Mouse (Mus musculus) limb, embryonic 11.5 days (tissue): Measurements from ENCODE around the gene Plcxd2. TPM values are rescaled to one million over a fixed set of nuclear protein-coding genes. Genes with fewer than 3 reads are reported as not detected.

Source experiments
- ATAC-seq: fragments of 200-750 bp; cut with Nextera tagmentation; 2 replicates; pipeline ENCODE4 v1.8.0; 2017; ENCODE audit warnings: low read depth; ENCODE audit not compliant: insufficient number of reproducible peaks, low FRiP score, low TSS enrichment
- DNase-seq: peaks from one replicate; pipeline ENCODE4 v3.0.0-alpha.2; 2015; ENCODE audit warnings: low spot score
- H3K27ac ChIP-seq: fragments of 300-500 bp; sonication (generic); replicated peaks from 2 replicates; pipeline ENCODE4 v1.5.1; 2014; ENCODE audit warnings: low read depth, mild to moderate bottlenecking, low read length
- H3K27me3 ChIP-seq: fragments of 300-500 bp; sonication (generic); 2 replicates; pipeline ENCODE4 v1.6.1; 2014; ENCODE audit warnings: mild to moderate bottlenecking, low read length, mixed read lengths; ENCODE audit not compliant: control insufficient read depth, insufficient read depth
- H3K36me3 ChIP-seq: fragments of 300-500 bp; sonication (generic); 2 replicates; pipeline ENCODE4 v1.6.1; 2014; ENCODE audit warnings: mild to moderate bottlenecking, low read length, moderate library complexity, mixed read lengths; ENCODE audit not compliant: control insufficient read depth, insufficient read depth
- H3K4me1 ChIP-seq: fragments of 300-500 bp; sonication (generic); 2 replicates; pipeline ENCODE4 v1.6.1; 2014; ENCODE audit warnings: low read length, mixed read lengths; ENCODE audit not compliant: control insufficient read depth, insufficient read depth
- H3K4me2 ChIP-seq: fragments of 300-500 bp; sonication (generic); 2 replicates; pipeline ENCODE4 v1.6.1; 2014; ENCODE audit warnings: low read depth, mild to moderate bottlenecking, moderate library complexity; ENCODE audit not compliant: severe bottlenecking
- H3K4me3 ChIP-seq: fragments of 300-500 bp; sonication (generic); 2 replicates; pipeline ENCODE4 v1.5.1; 2014; ENCODE audit warnings: low read depth, low read length
- H3K9ac ChIP-seq: fragments of 300-500 bp; sonication (generic); 2 replicates; pipeline ENCODE4 v1.6.1; 2014; ENCODE audit warnings: mild to moderate bottlenecking, low read length
- H3K9me3 ChIP-seq: fragments of 300-500 bp; sonication (generic); 2 replicates; pipeline ENCODE4 v1.6.1; 2016; ENCODE audit warnings: low read length; ENCODE audit not compliant: control insufficient read depth
- WGBS: fragments of 180-500 bp; shearing (Covaris S2); extraction: QIAGEN DNeasy Blood & Tissue Kit; methylation state at CpG from one replicate; pipeline ENCODE4 v1.1.7; 2014; 5-methylcytosine and 5-hydroxymethylcytosine counted together
- polyA plus RNA-seq: library from polyadenylated mRNA; unstranded; fragments of >200 nt; fragmentation: Nextera tagmentation; extraction: Ambion mirVana; gene quantifications from 2 replicates; pipeline ENCODE4 v1.2.1, GENCODE M21; 2014

Gene Plcxd2
- polyA plus RNA-seq, 1 experiment from 2014 or later, result 0.91 TPM

GRCm38 (mm10) chr16:46000976-46001375, 9.0 kb downstream of the Plcxd2 start:
- H3K9ac ChIP-seq, result no peak overlapping the region
- no peak for DNase-seq
- H3K4me2 ChIP-seq, result no peak overlapping the region

GRCm38 (mm10) chr16:45999374-46000191, 10.4 kb downstream of the Plcxd2 start:
- H3K27me3 ChIP-seq, result no peaks in the 10 kb centered on the region

More at GRCm38 (mm10) chr16:46000976-46001375, 9.0 kb downstream of the Plcxd2 start:
- Histone ChIP-seq H3K27me3 (no peaks in the 10 kb centered on the region), H3K4me1 (no peaks in the 10 kb centered on the region), H3K27ac (no peak overlapping the region), H3K4me3 (no peak overlapping the region), H3K36me3 (no peaks in the 10 kb centered on the region), H3K9me3 (no peaks in the 10 kb centered on the region)
- WGBS, result 78% methylated on average over 3 of the region's 3 CpGs
- ATAC-seq, result no peak

GRCm38 (mm10) chr16:45998231-45998630, 11.8 kb downstream of the Plcxd2 start:
- WGBS, result 79% methylated on average over 7 of the region's 7 CpGs
- no peaks in the 10 kb centered on the region for H3K27me3 ChIP-seq
- H3K4me3 ChIP-seq, result no peak overlapping the region
- no peak for ATAC-seq
- H3K36me3 ChIP-seq, result no peaks in the 10 kb centered on the region
- H3K9me3 ChIP-seq, result no peaks in the 10 kb centered on the region
- H3K9ac ChIP-seq, result no peak overlapping the region
- H3K4me2 ChIP-seq, result no peak overlapping the region
- no peak for DNase-seq
- H3K27ac ChIP-seq, result no peak overlapping the region
- H3K4me1 ChIP-seq, result no peaks in the 10 kb centered on the region

More at GRCm38 (mm10) chr16:45999374-46000191, 10.4 kb downstream of the Plcxd2 start:
- no peak for ATAC-seq
- no peak overlapping the region for H3K27ac ChIP-seq
- H3K9ac ChIP-seq, result no peak overlapping the region
- 69% methylated on average over 10 of the region's 10 CpGs for WGBS
- DNase-seq, result no peak
- no peaks in the 10 kb centered on the region for H3K36me3 ChIP-seq
- no peaks in the 10 kb centered on the region for H3K4me1 ChIP-seq
- H3K4me2 ChIP-seq, result no peak overlapping the region
- H3K4me3 ChIP-seq, result no peak overlapping the region
- no peaks in the 10 kb centered on the region for H3K9me3 ChIP-seq

- no peak for ATAC-seq
- Histone ChIP-seq H3K27ac (no peak overlapping the region), H3K9ac (no peak overlapping the region), H3K27me3 (no peaks in the 10 kb centered on the region), H3K4me2 (no peak overlapping the region), H3K4me3 (no peak overlapping the region), H3K4me1 (no peaks in the 10 kb centered on the region), H3K36me3 (no peaks in the 10 kb centered on the region), H3K9me3 (no peaks in the 10 kb centered on the region)
- DNase-seq, result peak; percentile 32
- 43% methylated on average over 10 of the region's 10 CpGs for WGBS
Observed at GRCm38 (mm10) chr16:45990901-45991676, 18.9 kb downstream of the Plcxd2 start.

GRCm38 (mm10) chr16:45986236-45986635, 23.8 kb downstream of the Plcxd2 start:
- no peak for ATAC-seq
- 83% methylated on average over 1 of the region's 1 CpGs for WGBS
- Histone ChIP-seq H3K4me3 (no peak overlapping the region), H3K4me1 (no peaks in the 10 kb centered on the region), H3K27me3 (no peaks in the 10 kb centered on the region), H3K9ac (no peak overlapping the region), H3K9me3 (no peaks in the 10 kb centered on the region), H3K4me2 (no peak overlapping the region), H3K27ac (no peak overlapping the region), H3K36me3 (no peaks in the 10 kb centered on the region)
- no peak for DNase-seq

GRCm38 (mm10) chr16:45984610-45985606, 25.1 kb downstream of the Plcxd2 start:
- ATAC-seq, result no peak
- H3K9me3 ChIP-seq, result no peaks in the 10 kb centered on the region
- H3K9ac ChIP-seq, result no peak overlapping the region
- 79% methylated on average over 4 of the region's 4 CpGs for WGBS
- no peaks in the 10 kb centered on the region for H3K36me3 ChIP-seq
- H3K27me3 ChIP-seq, result no peaks in the 10 kb centered on the region
- no peaks in the 10 kb centered on the region for H3K4me1 ChIP-seq
- H3K4me2 ChIP-seq, result no peak overlapping the region
- no peak overlapping the region for H3K27ac ChIP-seq
- no peak for DNase-seq
- no peak overlapping the region for H3K4me3 ChIP-seq

GRCm38 (mm10) chr16:45976251-45976650, 33.8 kb downstream of the Plcxd2 start:
- ATAC-seq, result no peak
- no peaks in the 10 kb centered on the region for H3K27me3 ChIP-seq

More at GRCm38 (mm10) chr16:45976251-45976650, 33.8 kb downstream of the Plcxd2 start:
- no peak for DNase-seq
- no peaks in the 10 kb centered on the region for H3K9me3 ChIP-seq
- no peak overlapping the region for H3K4me2 ChIP-seq
- H3K36me3 ChIP-seq, result no peaks in the 10 kb centered on the region
- H3K27ac ChIP-seq, result no peak overlapping the region
- H3K4me3 ChIP-seq, result no peak overlapping the region
- H3K4me1 ChIP-seq, result no peaks in the 10 kb centered on the region
- H3K9ac ChIP-seq, result no peak overlapping the region
- WGBS, result 90% methylated on average over 1 of the region's 1 CpGs
